Mouse (Mus musculus): ENCODE results near the gene Olfr1155.

Olfr1155 gene

DNA sequence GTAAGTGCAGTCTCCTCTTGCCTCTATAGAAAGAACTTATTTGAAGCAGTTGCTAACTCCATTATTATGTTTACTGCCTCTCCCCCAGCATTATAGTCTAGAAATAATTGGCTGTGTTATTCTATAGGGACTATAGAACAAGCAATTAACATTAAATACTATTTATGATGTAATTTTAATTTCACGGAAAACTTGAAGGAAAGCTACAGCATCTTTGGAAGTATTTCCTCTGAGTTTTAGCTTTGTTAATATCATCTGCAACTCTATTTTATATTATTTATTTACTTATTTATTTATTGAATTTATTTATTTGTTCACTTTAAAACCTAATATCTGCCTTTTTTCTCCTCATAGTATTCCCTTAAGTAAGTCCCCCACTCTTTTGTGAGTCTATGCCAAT, at the start of gene Olfr1155:
Olfr1155 (minus strand) TSS at position 101 of the 400 bp plus-strand sequence.
- DNase-seq (ENCODE audit: low spot score in 2 of 2) = no peak

DNA sequence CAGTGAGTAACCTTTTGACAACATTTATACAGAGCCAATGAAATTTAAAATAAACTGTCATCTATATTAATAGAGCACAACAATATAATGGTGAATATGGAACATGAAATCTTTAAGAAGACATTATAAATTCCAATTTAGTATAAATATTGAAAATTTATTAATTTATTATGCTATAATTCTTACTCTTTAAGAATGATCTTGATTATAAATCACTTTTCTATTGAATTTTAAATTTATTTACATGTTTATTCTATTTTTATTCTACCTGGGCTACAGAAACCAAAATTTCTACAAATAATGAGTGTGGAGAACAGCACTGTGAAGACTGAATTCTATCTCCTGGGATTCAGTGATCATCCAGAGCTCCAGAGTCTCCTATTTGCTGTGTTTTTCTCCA, 44.9 kb upstream of the Olfr1155 start, which contains the start of gene Olfr1158:
Olfr1158 (plus strand) TSS at position 301 of the 400 bp plus-strand sequence.
- no peak for DNase-seq (ENCODE audit: low spot score in 2 of 2)

- no peak for DNase-seq (ENCODE audit: low spot score in 2 of 2)
Measured at GRCm38 (mm10) chr2:87974563-87974962, 29.6 kb upstream of the Olfr1155 start, which contains the start of gene Olfr74. TSS of gene Olfr74 (minus strand) at chr2:87974663.

GRCm38 (mm10) chr2:87968199-87968598, 23.3 kb upstream of the Olfr1155 start, which contains the start of gene Olfr1157:
TSS of gene Olfr1157 (minus strand) at chr2:87968299.
- no peak for DNase-seq (ENCODE audit: low spot score in 2 of 2)

GRCm38 (mm10) chr2:87953000-87953399, 8.1 kb upstream of the Olfr1155 start, which contains the start of gene Olfr1156:
TSS of gene Olfr1156 (minus strand) at chr2:87953100.
- DNase-seq (ENCODE audit: low spot score in 2 of 2) = no peak

- DNase-seq (ENCODE audit: low spot score in 2 of 2) = no peak
Measured at GRCm38 (mm10) chr2:87905066-87905465, 39.9 kb downstream of the Olfr1155 start, which contains the start of gene Olfr1154. TSS of gene Olfr1154 (minus strand) at chr2:87905166.

GRCm38 (mm10) chr2:87894662-87895061, 50.3 kb downstream of the Olfr1155 start, which contains the start of gene Olfr1153:
TSS of gene Olfr1153 (plus strand) at chr2:87894962.
- DNase-seq (ENCODE audit: low spot score in 2 of 2) = no peak
